Mouse (Mus musculus): ENCODE data around the gene Fcna. TPM values are rescaled to one million over a fixed set of nuclear protein-coding genes. Genes with fewer than 3 reads are reported as not detected.

Fcna gene
- polyA plus RNA-seq, 1 experiment from 2014 or later, result 0.69 TPM

DNA sequence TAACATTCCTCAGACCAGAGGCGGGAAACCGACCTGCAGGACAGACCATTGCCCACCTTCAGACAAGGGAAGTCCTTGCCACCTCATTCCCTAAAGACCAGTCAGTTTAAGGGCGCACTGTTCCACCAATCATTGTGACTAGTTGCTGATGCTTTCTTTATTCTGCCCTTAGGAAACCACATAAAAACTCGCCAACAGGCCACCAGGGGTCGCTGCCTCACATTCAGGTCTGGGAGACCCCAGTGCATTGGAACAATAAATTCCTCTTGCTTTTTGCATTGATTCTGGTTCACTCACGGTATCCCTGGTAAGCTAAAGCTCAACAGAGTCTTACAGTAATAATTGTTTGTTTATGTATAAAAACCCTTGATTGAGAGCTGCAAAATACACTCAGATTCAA is 12.1 kb upstream of the Fcna start:
- ATAC-seq (ENCODE audit: insufficient number of reproducible peaks, insufficient read depth, low FRiP score, low TSS enrichment), result no peak
- no peak overlapping the region for H3K4me2 ChIP-seq (replicated peaks)
- WGBS, result 16% methylated on average over 6 of the region's 6 CpGs
- H3K4me1 ChIP-seq, result no peaks in the 10 kb centered on the region
- H3K27me3 ChIP-seq, result no peaks in the 10 kb centered on the region
- H3K9ac ChIP-seq, result no peak overlapping the region
- H3K36me3 ChIP-seq, result no peaks in the 10 kb centered on the region
- H3K9me3 ChIP-seq, result no peaks in the 10 kb centered on the region
- H3K27ac ChIP-seq, result no peak overlapping the region
- H3K4me3 ChIP-seq, result no peak overlapping the region

- no peaks in the 10 kb centered on the region for H3K27me3 ChIP-seq
- no peaks in the 10 kb centered on the region for H3K36me3 ChIP-seq
- no peak for ATAC-seq (ENCODE audit: insufficient number of reproducible peaks, insufficient read depth, low FRiP score, low TSS enrichment)
- H3K4me2 ChIP-seq (replicated peaks), result no peak overlapping the region
- no peak overlapping the region for H3K27ac ChIP-seq
- H3K4me3 ChIP-seq, result no peak overlapping the region
- no peaks in the 10 kb centered on the region for H3K4me1 ChIP-seq
- H3K9me3 ChIP-seq, result no peaks in the 10 kb centered on the region
- H3K9ac ChIP-seq, result no peak overlapping the region
- 50% methylated on average over 1 of the region's 1 CpGs for WGBS
These were observed 6.2 kb upstream of the Fcna start for GRCm38 (mm10) chr2:25634046-25634445.

DNA sequence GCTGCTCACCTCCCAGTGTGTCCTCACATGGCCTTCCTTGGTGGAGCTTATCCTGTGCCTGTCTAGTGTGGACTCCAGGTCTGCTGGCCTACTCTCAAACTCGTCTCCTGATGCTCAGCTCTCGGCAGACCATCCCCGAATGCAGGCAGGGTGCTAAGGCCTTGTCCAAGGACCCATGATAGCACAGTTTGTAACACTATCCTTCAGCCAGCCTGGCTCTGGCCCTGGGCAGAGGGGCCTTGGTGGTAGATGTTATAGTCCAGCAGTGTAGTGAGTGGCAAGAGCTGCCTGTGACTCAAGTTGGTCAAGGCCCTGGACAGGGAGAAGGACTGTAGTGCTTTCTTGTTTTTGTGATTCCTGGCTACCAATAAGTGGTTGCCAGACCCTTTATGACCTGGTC is 5.8 kb upstream of the Fcna start:
- H3K4me1 ChIP-seq, result no peaks in the 10 kb centered on the region
- 77% methylated on average over 3 of the region's 3 CpGs for WGBS

GRCm38 (mm10) chr2:25628738-25629137 is 908 bp upstream of the Fcna start:
- Histone ChIP-seq H3K27ac (no peak overlapping the region), H3K27me3 (no peaks in the 10 kb centered on the region), H3K9ac (no peak overlapping the region), H3K4me2 (replicated peaks) (no peak overlapping the region), H3K36me3 (no peaks in the 10 kb centered on the region), H3K4me3 (no peak overlapping the region), H3K4me1 (no peaks in the 10 kb centered on the region), H3K9me3 (no peaks in the 10 kb centered on the region)
- 37% methylated on average over 4 of the region's 4 CpGs for WGBS
- no peak for ATAC-seq (ENCODE audit: insufficient number of reproducible peaks, insufficient read depth, low FRiP score, low TSS enrichment)

More for the DNA sequence above, 5.8 kb upstream of the Fcna start:
- Histone ChIP-seq H3K27me3 (no peaks in the 10 kb centered on the region), H3K9me3 (no peaks in the 10 kb centered on the region), H3K36me3 (no peaks in the 10 kb centered on the region), H3K4me3 (no peak overlapping the region), H3K4me2 (replicated peaks) (no peak overlapping the region), H3K27ac (no peak overlapping the region), H3K9ac (no peak overlapping the region)
- ATAC-seq (ENCODE audit: insufficient number of reproducible peaks, insufficient read depth, low FRiP score, low TSS enrichment), result no peak

DNA sequence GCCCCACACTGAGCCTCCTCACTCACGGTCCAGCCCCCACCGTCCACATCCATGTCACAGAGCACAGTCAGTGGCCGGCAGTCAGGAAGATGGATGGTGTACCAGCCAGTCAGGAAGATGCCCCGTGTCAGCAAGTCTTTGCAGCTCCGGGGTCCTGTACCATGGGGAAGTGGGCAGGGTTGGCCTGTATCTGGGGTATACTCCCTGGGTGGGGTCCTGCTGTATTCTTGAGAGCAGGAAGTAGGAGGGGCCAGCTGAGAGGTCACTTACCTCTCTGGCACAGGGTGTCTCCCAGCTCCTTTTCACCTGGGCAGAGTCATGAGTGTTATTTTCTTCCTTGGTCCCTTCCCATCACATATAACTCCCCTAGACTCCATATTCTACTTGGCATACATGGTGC is 1.8 kb downstream of the Fcna start:
- H3K36me3 ChIP-seq, result no peaks in the 10 kb centered on the region
- H3K4me1 ChIP-seq, result peaks cover 7% of the 10 kb centered on the region
- no peak for ATAC-seq (ENCODE audit: insufficient number of reproducible peaks, insufficient read depth, low FRiP score, low TSS enrichment)
- 59% methylated on average over 5 of the region's 5 CpGs for WGBS
- H3K9ac ChIP-seq, result no peak overlapping the region
- no peak overlapping the region for H3K4me3 ChIP-seq
- no peak overlapping the region for H3K27ac ChIP-seq
- no peaks in the 10 kb centered on the region for H3K9me3 ChIP-seq
- no peak overlapping the region for H3K4me2 ChIP-seq (replicated peaks)
- no peaks in the 10 kb centered on the region for H3K27me3 ChIP-seq

GRCm38 (mm10) chr2:25621229-25622200 is 6.3 kb downstream of the Fcna start, which contains the start of gene Tmem141:
Gene Tmem141 (minus strand): TSS chr2:25622005.
- H3K4me1 ChIP-seq, result peaks cover 13% of the 10 kb centered on the region
- 6% methylated on average over 34 of the region's 34 CpGs for WGBS
- H3K27ac ChIP-seq, result no peak within 1 kb of the TSS; the same call in 1 of the 2 replicates
- peak within 1 kb of the TSS; percentile 60 for H3K9ac ChIP-seq
- H3K4me3 ChIP-seq, result peak within 1 kb of the TSS; percentile 49
- H3K27me3 ChIP-seq, result peaks cover 23% of the 10 kb centered on the region
- no peaks in the 10 kb centered on the region for H3K36me3 ChIP-seq
- H3K4me2 ChIP-seq (replicated peaks), result peak within 1 kb of the TSS; percentile 75
- H3K9me3 ChIP-seq, result no peaks in the 10 kb centered on the region
- ATAC-seq (ENCODE audit: insufficient number of reproducible peaks, insufficient read depth, low FRiP score, low TSS enrichment), result peak; percentile 75

GRCm38 (mm10) chr2:25620852-25621228 is 7.0 kb downstream of the Fcna start:
- H3K27ac ChIP-seq, result no peak overlapping the region
- no peaks in the 10 kb centered on the region for H3K9me3 ChIP-seq
- peaks cover 18% of the 10 kb centered on the region for H3K4me1 ChIP-seq
- peaks cover 30% of the 10 kb centered on the region for H3K27me3 ChIP-seq
- no peak overlapping the region for H3K9ac ChIP-seq
- peak overlapping the region; percentile 75; the same call in 1 of the 2 replicates for H3K4me2 ChIP-seq (replicated peaks)
- 82% methylated on average over 4 of the region's 4 CpGs for WGBS
- no peaks in the 10 kb centered on the region for H3K36me3 ChIP-seq
- no peak for ATAC-seq (ENCODE audit: insufficient number of reproducible peaks, insufficient read depth, low FRiP score, low TSS enrichment)
- no peak overlapping the region for H3K4me3 ChIP-seq

GRCm38 (mm10) chr2:25620386-25620785 is 7.4 kb downstream of the Fcna start:
- H3K4me3 ChIP-seq, result no peak overlapping the region
- no peaks in the 10 kb centered on the region for H3K36me3 ChIP-seq
- no peak overlapping the region for H3K27ac ChIP-seq
- H3K27me3 ChIP-seq, result peaks cover 34% of the 10 kb centered on the region
- H3K9me3 ChIP-seq, result no peaks in the 10 kb centered on the region
- ATAC-seq (ENCODE audit: insufficient number of reproducible peaks, insufficient read depth, low FRiP score, low TSS enrichment), result no peak
- no peak overlapping the region for H3K4me2 ChIP-seq (replicated peaks)
- peaks cover 18% of the 10 kb centered on the region for H3K4me1 ChIP-seq
- 0 out of 2 replicates have a peak overlapping the region, but pooled peaks have one; percentile 19 for H3K9ac ChIP-seq
- 83% methylated on average over 6 of the region's 6 CpGs for WGBS

GRCm38 (mm10) chr2:25617578-25617977 is 10.3 kb downstream of the Fcna start, which contains the start of gene Ccdc183:
Gene Ccdc183 (minus strand): TSS chr2:25617678.
- Histone ChIP-seq H3K4me1 (peaks cover 18% of the 10 kb centered on the region), H3K9ac (no peak within 1 kb of the TSS), H3K4me3 (no peak within 1 kb of the TSS), H3K9me3 (no peaks in the 10 kb centered on the region), H3K36me3 (no peaks in the 10 kb centered on the region), H3K4me2 (replicated peaks) (no peak within 1 kb of the TSS), H3K27me3 (peaks cover 58% of the 10 kb centered on the region), H3K27ac (no peak within 1 kb of the TSS)
- no peak for ATAC-seq (ENCODE audit: insufficient number of reproducible peaks, insufficient read depth, low FRiP score, low TSS enrichment)
- 79% methylated on average over 3 of the region's 3 CpGs for WGBS

- Histone ChIP-seq H3K4me1 (peaks cover 14% of the 10 kb centered on the region), H3K4me3 (no peak overlapping the region), H3K4me2 (replicated peaks) (peak overlapping the region; percentile 27; the same call in 1 of the 2 replicates), H3K36me3 (no peaks in the 10 kb centered on the region), H3K9ac (no peak overlapping the region), H3K27ac (no peak overlapping the region), H3K27me3 (peaks cover 58% of the 10 kb centered on the region), H3K9me3 (no peaks in the 10 kb centered on the region)
- WGBS, result 25% methylated on average over 22 of the region's 22 CpGs
- ATAC-seq (ENCODE audit: insufficient number of reproducible peaks, insufficient read depth, low FRiP score, low TSS enrichment), result no peak
These were observed 11.4 kb downstream of the Fcna start for GRCm38 (mm10) chr2:25616398-25616797.

DNA sequence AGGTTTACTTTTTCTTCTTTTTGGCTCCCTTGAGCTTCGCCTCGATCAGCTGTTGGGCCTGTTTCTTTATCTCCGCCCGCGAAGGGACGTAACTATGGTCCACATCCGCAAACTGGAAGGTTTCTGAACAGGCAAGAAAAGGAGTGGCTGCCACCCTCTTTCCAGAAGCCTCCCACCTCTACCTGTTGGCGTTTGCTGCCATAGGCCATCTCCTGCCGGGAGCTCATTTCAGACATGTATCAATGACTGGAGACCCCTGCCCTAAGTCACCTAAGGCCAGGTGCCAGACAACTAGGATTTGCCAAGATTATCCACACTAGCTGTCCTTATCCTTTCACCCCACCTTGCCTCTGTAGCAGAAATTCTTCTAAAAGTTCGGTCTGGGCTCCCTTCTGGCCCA is 19.2 kb downstream of the Fcna start:
- Histone ChIP-seq H3K9ac (peak overlapping the region; percentile 89; the same call in 1 of the 2 replicates), H3K27me3 (peaks cover 9% of the 10 kb centered on the region; the same call in 1 of the 2 replicates), H3K36me3 (no peaks in the 10 kb centered on the region), H3K27ac (0 out of 2 replicates have a peak overlapping the region, but pooled peaks have one; percentile 91), H3K4me2 (replicated peaks) (peak overlapping the region; percentile 68), H3K4me3 (peak overlapping the region; percentile 99), H3K9me3 (no peaks in the 10 kb centered on the region), H3K4me1 (peaks cover 15% of the 10 kb centered on the region)
- no peak for ATAC-seq (ENCODE audit: insufficient number of reproducible peaks, insufficient read depth, low FRiP score, low TSS enrichment)
- 66% methylated on average over 10 of the region's 10 CpGs for WGBS

Data from embryonic facial prominence, embryonic 12.5 days (tissue).